Mouse (Mus musculus) CH12.LX (cell line): ENCODE measurements around the gene Gm20388. TPM values are rescaled to one million over a fixed set of nuclear protein-coding genes. Genes with fewer than 3 reads are reported as not detected.

Source experiments
- DNase-seq: peaks from one replicate; pipeline ENCODE4 v3.0.0-alpha.2; 2013; ENCODE audit errors: extremely low read depth
- H3K27ac ChIP-seq: 2 replicates; pipeline ENCODE4 v1.5.1; 2012; ENCODE audit warnings: low read depth, mild to moderate bottlenecking, control low read depth, moderate library complexity; ENCODE audit not compliant: insufficient read depth
- H3K27me3 ChIP-seq: replicated peaks from 2 replicates; pipeline ENCODE3; 2012; ENCODE audit warnings: inconsistent platforms
- H3K36me3 ChIP-seq, 2 experiments: replicated peaks in 1 of 2; 2 replicates each; pipeline versions ENCODE3 to v1.6.1; 2012; ENCODE audit warnings: inconsistent platforms in 1 of 2, low read length in 1 of 2, mild to moderate bottlenecking in 1 of 2, mixed read lengths in 1 of 2, moderate library complexity in 1 of 2; ENCODE audit not compliant: control insufficient read depth in 1 of 2, insufficient read depth in 1 of 2
- H3K4me1 ChIP-seq, 2 experiments: 2 replicates each; pipeline ENCODE4 v1.6.1; 2012; ENCODE audit warnings: inconsistent platforms in 1 of 2, moderate library complexity in 1 of 2; ENCODE audit not compliant: insufficient read depth in 2 of 2, control insufficient read depth in 1 of 2
- H3K4me2 ChIP-seq: 2 replicates; pipeline ENCODE4 v1.6.1; 2012; ENCODE audit warnings: low read depth, mild to moderate bottlenecking, control low read depth; ENCODE audit not compliant: poor library complexity, insufficient read depth, severe bottlenecking
- H3K4me3 ChIP-seq, 3 experiments: fragments of 150-350 bp in 1 of 3; sonication (generic) in 1 of 3; replicated peaks in 1 of 3; 2 replicates each; pipeline versions ENCODE3 to v1.5.1; 2011 to 2012; ENCODE audit warnings: low read depth in 2 of 3, low read length in 2 of 3, mild to moderate bottlenecking in 2 of 3, moderate library complexity in 2 of 3, control low read depth in 1 of 3, improper control_type of control experiment in 1 of 3, inconsistent platforms in 1 of 3, mixed read lengths in 1 of 3; ENCODE audit not compliant: poor library complexity in 1 of 3
- H3K79me2 ChIP-seq: replicated peaks from 2 replicates; pipeline ENCODE4 v1.6.1; 2012; ENCODE audit warnings: mild to moderate bottlenecking, moderate library complexity; ENCODE audit not compliant: control insufficient read depth, poor library complexity, insufficient read depth, severe bottlenecking; ENCODE audit errors: extremely low read depth
- H3K9ac ChIP-seq: 2 replicates; pipeline ENCODE4 v1.6.1; 2012; ENCODE audit warnings: low read depth, mild to moderate bottlenecking, control low read depth, moderate library complexity; ENCODE audit not compliant: insufficient read depth
- H3K9me3 ChIP-seq: replicated peaks from 2 replicates; pipeline ENCODE3; 2012; ENCODE audit warnings: low read length, inconsistent platforms, mixed read lengths
- CHD2 ChIP-seq: IDR thresholded peaks from 2 replicates; pipeline ENCODE4 v1.6.1; 2011; ENCODE audit warnings: low read length, improper control_type of control experiment
- CTCF ChIP-seq, 2 experiments: IDR thresholded peaks in 1 of 2; conservative IDR thresholded peaks in 1 of 2; 2 replicates each; pipeline ENCODE4 v1.5.1; 2011 to 2012; ENCODE audit warnings: low read depth in 2 of 2, low read length in 2 of 2, improper control_type of control experiment in 1 of 2, inconsistent platforms in 1 of 2, mild to moderate bottlenecking in 1 of 2, moderate library complexity in 1 of 2
- E2F4 ChIP-seq: IDR thresholded peaks from 2 replicates; pipeline ENCODE4 v1.6.1; 2011; ENCODE audit warnings: low read depth, low read length, improper control_type of control experiment; ENCODE audit not compliant: insufficient replicate concordance
- ELF1 ChIP-seq: IDR thresholded peaks from 2 replicates; pipeline ENCODE4 v1.6.1; 2014; ENCODE audit warnings: low read depth, mild to moderate bottlenecking, inconsistent platforms, low read length, improper control_type of control experiment
- EP300 ChIP-seq: IDR thresholded peaks from 2 replicates; pipeline ENCODE4 v1.6.1; 2011; ENCODE audit warnings: low read length, improper control_type of control experiment
- ETS1 ChIP-seq: conservative IDR thresholded peaks from 2 replicates; pipeline ENCODE4 v1.6.1; 2012; ENCODE audit warnings: low read depth, mild to moderate bottlenecking, inconsistent platforms, low read length, improper control_type of control experiment, moderate library complexity
- GABPA ChIP-seq: IDR thresholded peaks from 2 replicates; pipeline ENCODE4 v1.6.1; 2012; ENCODE audit warnings: low read depth, low read length, improper control_type of control experiment, inconsistent platforms; ENCODE audit not compliant: insufficient replicate concordance
- HCFC1 ChIP-seq: IDR thresholded peaks from 2 replicates; pipeline ENCODE4 v1.6.1; 2012; ENCODE audit warnings: low read depth, mild to moderate bottlenecking, inconsistent platforms, low read length, improper control_type of control experiment
- IRF4 ChIP-seq: IDR thresholded peaks from 2 replicates; pipeline ENCODE4 v1.6.1; 2014; ENCODE audit warnings: low read depth, mild to moderate bottlenecking, inconsistent platforms, low read length, improper control_type of control experiment
- JUN ChIP-seq: IDR thresholded peaks from 2 replicates; pipeline ENCODE4 v1.6.1; 2011; ENCODE audit warnings: low read depth, mild to moderate bottlenecking, low read length, improper control_type of control experiment, moderate library complexity; ENCODE audit not compliant: insufficient read depth
- KAT2A ChIP-seq: IDR thresholded peaks from 2 replicates; pipeline ENCODE4 v1.6.1; 2012; ENCODE audit warnings: low read length, improper control_type of control experiment, inconsistent platforms; ENCODE audit not compliant: insufficient replicate concordance
- MAFK ChIP-seq: IDR thresholded peaks from 2 replicates; pipeline ENCODE4 v1.6.1; 2011; ENCODE audit warnings: low read length, improper control_type of control experiment; ENCODE audit not compliant: insufficient replicate concordance
- MAX ChIP-seq: IDR thresholded peaks from 2 replicates; pipeline ENCODE4 v1.6.1; 2011; ENCODE audit warnings: low read length, improper control_type of control experiment
- MAZ ChIP-seq: IDR thresholded peaks from 2 replicates; pipeline ENCODE4 v1.6.1; 2012; ENCODE audit warnings: low read depth, mild to moderate bottlenecking, inconsistent platforms, low read length, improper control_type of control experiment, moderate library complexity
- MEF2A ChIP-seq: IDR thresholded peaks from 2 replicates; pipeline ENCODE4 v1.6.1; 2014; ENCODE audit warnings: low read depth, mild to moderate bottlenecking, inconsistent platforms, low read length, improper control_type of control experiment, borderline replicate concordance
- MXI1 ChIP-seq: IDR thresholded peaks from 2 replicates; pipeline ENCODE4 v1.6.1; 2011; ENCODE audit warnings: mild to moderate bottlenecking, low read depth, low read length, improper control_type of control experiment
- MYC ChIP-seq: IDR thresholded peaks from 2 replicates; pipeline ENCODE4 v1.6.1; 2011; ENCODE audit warnings: low read depth, mild to moderate bottlenecking, improper control_type of control experiment, low read length
- NELFE ChIP-seq: IDR thresholded peaks from 2 replicates; pipeline ENCODE4 v1.6.1; 2011; ENCODE audit warnings: low read depth, low read length, improper control_type of control experiment
- NRF1 ChIP-seq: IDR thresholded peaks from 2 replicates; pipeline ENCODE4 v1.6.1; 2014; ENCODE audit warnings: low read depth, mild to moderate bottlenecking, inconsistent platforms, low read length, improper control_type of control experiment, moderate library complexity
- POLR2A ChIP-seq: IDR thresholded peaks from 2 replicates; pipeline ENCODE4 v1.6.1; 2011; ENCODE audit warnings: low read depth, mild to moderate bottlenecking, improper control_type of control experiment, low read length
- RAD21 ChIP-seq: IDR thresholded peaks from 2 replicates; pipeline ENCODE4 v1.6.1; 2011; ENCODE audit warnings: low read depth, mild to moderate bottlenecking, low read length, improper control_type of control experiment, moderate library complexity
- RCOR1 ChIP-seq: conservative IDR thresholded peaks from 2 replicates; pipeline ENCODE4 v1.6.1; 2012; ENCODE audit warnings: low read depth, mild to moderate bottlenecking, inconsistent platforms, low read length, improper control_type of control experiment
- SIN3A ChIP-seq: IDR thresholded peaks from 2 replicates; pipeline ENCODE4 v1.6.1; 2012; ENCODE audit warnings: low read length, improper control_type of control experiment, inconsistent platforms
- SMC3 ChIP-seq: IDR thresholded peaks from 2 replicates; pipeline ENCODE4 v1.6.1; 2011; ENCODE audit warnings: low read depth, low read length, improper control_type of control experiment
- UBTF ChIP-seq: IDR thresholded peaks from 2 replicates; pipeline ENCODE4 v1.6.1; 2012; ENCODE audit warnings: low read depth, mild to moderate bottlenecking, inconsistent platforms, low read length, improper control_type of control experiment, moderate library complexity
- USF1 ChIP-seq: IDR thresholded peaks from 2 replicates; pipeline ENCODE4 v1.6.1; 2014; ENCODE audit warnings: low read depth, mild to moderate bottlenecking, inconsistent platforms, low read length, improper control_type of control experiment
- USF2 ChIP-seq: conservative IDR thresholded peaks from 2 replicates; pipeline ENCODE4 v1.6.1; 2011; ENCODE audit warnings: low read depth, low read length, improper control_type of control experiment
- ZC3H11A ChIP-seq: IDR thresholded peaks from 2 replicates; pipeline ENCODE4 v1.6.1; 2012; ENCODE audit warnings: low read depth, mild to moderate bottlenecking, inconsistent platforms, low read length, improper control_type of control experiment
- ZMIZ1 ChIP-seq: IDR thresholded peaks from 2 replicates; pipeline ENCODE4 v1.6.1; 2012; ENCODE audit warnings: low read depth, mild to moderate bottlenecking, inconsistent platforms, low read length, improper control_type of control experiment
- ZNF384 ChIP-seq: IDR thresholded peaks from 2 replicates; pipeline ENCODE4 v1.6.1; 2012; ENCODE audit warnings: low read depth, low read length, improper control_type of control experiment, inconsistent platforms
- dilution Hi-C: fragments of 300-500 bp; cut with MboI; formaldehyde crosslinking; loops from 2 replicates; pipeline ENCODE4 v1.14.3; 2020; ENCODE audit warnings: low sequenced_read_pairs; ENCODE audit not compliant: extremely low pct_unique_long_range_greater_than_20kb, extremely low pct_ligation_motif_present
- in situ Hi-C: fragments of 300-500 bp; cut with MboI; formaldehyde crosslinking; loops from 3 replicates; pipeline ENCODE4 v1.14.3; 2019; ENCODE audit warnings: low sequenced_read_pairs, low pct_ligation_motif_present, low pct_unique_long_range_greater_than_20kb, mixed read lengths
- polyA plus RNA-seq: library from polyadenylated mRNA; unstranded; fragments of >175 nt; gene quantifications from 2 replicates; pipeline ENCODE4 v1.2.1, GENCODE M21; 2012; ENCODE audit warnings: low read depth; ENCODE audit not compliant: insufficient read length
- total RNA-seq, 2 experiments: library from RNA; depleted of rRNA; stranded (reverse); fragments of 300-350 nt in 1 of 2; fragments of >200 nt in 1 of 2; gene quantifications; 2 replicates each; pipeline ENCODE4 v1.2.3; 2012 to 2014

The Gm20388 gene
- total and polyA plus RNA-seq, 3 experiments: 14.8 to 26.3 (median 22.2) TPM

DNA sequence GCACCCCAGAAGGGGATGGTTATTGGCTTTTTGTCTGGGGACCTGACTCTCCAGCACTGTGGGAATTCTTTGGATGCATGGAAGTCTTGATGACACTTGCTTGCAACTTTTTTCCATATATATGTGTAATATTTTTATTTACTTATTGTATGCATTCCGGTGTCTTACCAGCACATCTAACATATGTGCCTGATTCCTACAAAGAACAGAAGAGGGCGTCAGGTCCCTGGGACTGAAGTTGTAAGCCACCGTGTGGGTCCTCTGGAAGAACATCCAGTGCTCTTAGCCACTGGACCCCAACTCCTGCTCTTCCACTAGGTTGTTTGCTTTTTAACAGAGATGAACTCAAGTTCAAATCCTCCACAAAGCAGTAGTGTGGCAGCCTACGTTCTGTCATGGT is 459.8 kb downstream of the Gm20388 start:
- Histone ChIP-seq H3K4me3 (no peak overlapping the region), H3K4me2 (no peak overlapping the region), H3K27me3 (peaks cover 6% of the 10 kb centered on the region), H3K36me3 (no peaks in the 10 kb centered on the region), H3K9me3 (no peaks in the 10 kb centered on the region)
- DNase-seq: no peak
- in situ Hi-C loops: no loop called here
- no peak for TF ChIP-seq NELFE
- TF ChIP-seq ELF1: no peak
- TF ChIP-seq MEF2A: no peak
- no peak for TF ChIP-seq CHD2
- TF ChIP-seq NRF1: no peak
- TF ChIP-seq MAX: no peak
- TF ChIP-seq SMC3: peak; percentile 55
- TF ChIP-seq MAFK: no peak
- TF ChIP-seq EP300: no peak
- TF ChIP-seq GABPA: no peak
- no peak for TF ChIP-seq ZMIZ1
- TF ChIP-seq HCFC1: no peak
- no peak for TF ChIP-seq POLR2A
- TF ChIP-seq CTCF (conservative IDR thresholded peaks at IDR 0.05 in 1 of 2, IDR thresholded peaks at IDR 0.05 in 1 of 2; ENCODE audit: low read depth in 2 of 2, low read length in 2 of 2): peak in 1 of 2 experiments; percentile 53; a peak in 2 of 4 replicates
- no peak for TF ChIP-seq RCOR1
- no peak for TF ChIP-seq USF1
- no peak for TF ChIP-seq ETS1
- TF ChIP-seq JUN: no peak
- peak; percentile 47 for TF ChIP-seq RAD21
- TF ChIP-seq USF2: no peak
- TF ChIP-seq KAT2A: no peak
- TF ChIP-seq MAZ: no peak
- no peak for TF ChIP-seq MXI1
- TF ChIP-seq, all 38 proteins: peak for 3
- Histone ChIP-seq H3K4me1 (peaks cover 12 to 42% of the 10 kb centered on the region in 2 experiments), H3K27ac (no peak overlapping the region), H3K79me2 (no peaks in the 10 kb centered on the region), H3K9ac (no peak overlapping the region)
- dilution Hi-C loops: no loop called here

DNA sequence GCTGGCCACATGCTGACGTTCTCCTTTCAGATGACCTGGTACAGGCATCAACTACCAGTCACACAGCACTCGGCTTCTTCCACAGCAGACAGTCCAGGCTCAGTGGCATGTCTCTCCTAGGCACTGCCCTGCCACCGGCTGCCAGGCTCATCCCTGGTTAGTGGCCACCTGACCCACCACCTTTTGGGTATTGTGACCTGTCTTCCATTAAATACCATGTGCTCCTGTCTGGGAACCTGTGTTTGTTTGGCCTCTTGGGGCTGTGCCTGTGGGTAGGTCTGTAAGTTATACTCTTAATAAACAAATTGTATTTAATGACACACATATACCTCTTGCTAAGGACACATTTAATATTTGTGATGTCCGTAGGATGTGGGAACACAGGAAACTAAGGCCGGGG is 460.5 kb downstream of the Gm20388 start:
- dilution Hi-C loops (no loop called here), in situ Hi-C loops (no loop called here)
- Histone ChIP-seq H3K4me2 (no peak overlapping the region), H3K9me3 (no peaks in the 10 kb centered on the region), H3K36me3 (no peaks in the 10 kb centered on the region), H3K79me2 (no peaks in the 10 kb centered on the region), H3K4me3 (no peak overlapping the region), H3K27ac (no peak overlapping the region), H3K27me3 (peaks cover under 1% of the 10 kb centered on the region), H3K9ac (no peak overlapping the region), H3K4me1 (peaks cover 17 to 49% of the 10 kb centered on the region in 2 experiments)
- no peak for TF ChIP-seq E2F4
- no peak for TF ChIP-seq ETS1
- TF ChIP-seq ZC3H11A: no peak
- TF ChIP-seq MEF2A: no peak
- no peak for TF ChIP-seq SIN3A
- no peak for TF ChIP-seq MAFK
- TF ChIP-seq IRF4: no peak
- no peak for TF ChIP-seq NRF1
- TF ChIP-seq MAX: no peak
- TF ChIP-seq KAT2A: no peak
- TF ChIP-seq MYC: no peak
- TF ChIP-seq ZNF384: no peak
- no peak for TF ChIP-seq POLR2A
- no peak for TF ChIP-seq UBTF
- TF ChIP-seq RAD21: no peak
- no peak for DNase-seq
